Mouse (Mus musculus): ENCODE results near the gene Kdm5c.

GRCm38 (mm10) chrX:152222226-152222625 is 10.6 kb upstream of the Kdm5c start:
- TF ChIP-seq EP300 (IDR thresholded peaks at IDR 0.05) (no peak), CTCF (IDR thresholded peaks at IDR 0.05) (no peak)
